Mouse (Mus musculus): ENCODE results near the gene Adamts20. TPM values are rescaled to one million over a fixed set of nuclear protein-coding genes. Genes with fewer than 3 reads are reported as not detected.

Adamts20 gene
- polyA plus RNA-seq, 1 experiment from 2014 or later, result 3.5 TPM

DNA sequence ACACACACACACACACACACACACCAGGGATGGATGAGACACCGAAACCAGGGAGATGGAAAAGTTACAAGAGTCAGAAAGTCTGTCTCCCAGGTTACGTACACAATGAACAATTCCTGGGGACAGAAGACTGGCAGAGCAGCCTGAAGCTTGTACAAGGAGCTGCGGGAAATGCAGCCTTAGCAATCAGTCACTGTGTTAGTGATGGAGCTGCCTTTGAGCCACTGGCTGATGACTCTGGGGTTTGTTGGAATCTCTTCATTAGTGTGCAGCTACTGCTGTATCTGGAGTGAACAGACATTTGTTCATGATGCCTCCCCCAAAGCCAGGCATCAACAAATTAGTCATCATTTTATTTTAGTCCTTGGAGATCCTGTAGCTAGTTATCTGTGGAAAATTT lies 162.1 kb downstream of the Adamts20 start:
- H3K4me3 ChIP-seq, result no peak overlapping the region
- H3K36me3 ChIP-seq, result no peaks in the 10 kb centered on the region
- DNase-seq (ENCODE audit: low spot score), result no peak
- H3K27ac ChIP-seq (replicated peaks), result no peak overlapping the region
- no peaks in the 10 kb centered on the region for H3K4me1 ChIP-seq
- 71% methylated on average over 3 of the region's 3 CpGs for WGBS
- no peaks in the 10 kb centered on the region for H3K27me3 ChIP-seq (ENCODE audit: low read depth, poor library complexity, severe bottlenecking)
- no peaks in the 10 kb centered on the region for H3K9me3 ChIP-seq (replicated peaks)

DNA sequence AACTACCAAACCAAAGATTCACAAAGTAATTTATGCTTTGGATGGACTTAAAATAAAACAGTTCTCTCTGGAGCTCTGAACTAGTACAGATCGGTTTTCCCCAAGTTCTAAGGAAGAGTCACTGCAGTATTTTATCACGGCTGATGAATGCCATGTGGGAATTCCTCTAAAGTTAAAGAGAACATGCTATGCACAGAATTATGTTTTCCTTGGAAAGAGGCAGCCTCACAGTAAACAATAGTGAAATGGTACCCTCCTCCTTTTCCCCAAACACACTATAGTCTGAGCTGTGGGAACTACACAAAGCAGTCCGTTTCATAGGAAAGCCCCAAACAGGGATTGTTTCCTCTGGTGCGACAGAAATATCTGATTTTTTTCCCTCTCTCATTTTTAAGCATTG lies 171.1 kb downstream of the Adamts20 start:
- Histone ChIP-seq H3K27ac (replicated peaks) (no peak overlapping the region), H3K9me3 (replicated peaks) (no peaks in the 10 kb centered on the region), H3K36me3 (no peaks in the 10 kb centered on the region), H3K4me1 (no peaks in the 10 kb centered on the region), H3K4me3 (no peak overlapping the region), H3K27me3 (ENCODE audit: low read depth, poor library complexity, severe bottlenecking) (no peaks in the 10 kb centered on the region)
- 84% methylated on average over 4 of the region's 4 CpGs for WGBS
- DNase-seq (ENCODE audit: low spot score), result no peak

DNA sequence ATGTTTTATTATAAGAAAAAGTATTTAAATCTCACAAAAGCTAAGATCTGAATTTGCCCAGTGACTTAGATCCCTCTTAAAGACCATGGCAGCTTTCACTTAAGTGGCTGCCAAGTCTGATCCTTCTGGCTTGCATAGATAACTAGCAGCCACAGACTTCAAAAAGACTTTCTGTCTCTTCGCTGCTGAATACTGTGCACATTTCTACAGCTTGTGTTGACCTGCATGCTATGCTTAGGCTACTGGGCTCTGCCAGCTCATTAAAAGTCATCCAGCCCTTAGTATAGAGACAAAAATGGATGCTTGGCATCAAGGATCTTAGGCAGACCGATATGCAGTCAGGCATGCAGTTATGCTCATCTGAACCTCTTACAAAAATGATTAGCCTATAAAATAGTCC lies 177.2 kb downstream of the Adamts20 start:
- H3K27ac ChIP-seq (replicated peaks), result no peak overlapping the region
- no peaks in the 10 kb centered on the region for H3K36me3 ChIP-seq
- H3K9me3 ChIP-seq (replicated peaks), result no peaks in the 10 kb centered on the region
- no peaks in the 10 kb centered on the region for H3K27me3 ChIP-seq (ENCODE audit: low read depth, poor library complexity, severe bottlenecking)
- WGBS, result 96% methylated on average over 2 of the region's 2 CpGs
- H3K4me1 ChIP-seq, result no peaks in the 10 kb centered on the region
- DNase-seq (ENCODE audit: low spot score), result no peak
- H3K4me3 ChIP-seq, result no peak overlapping the region

DNA sequence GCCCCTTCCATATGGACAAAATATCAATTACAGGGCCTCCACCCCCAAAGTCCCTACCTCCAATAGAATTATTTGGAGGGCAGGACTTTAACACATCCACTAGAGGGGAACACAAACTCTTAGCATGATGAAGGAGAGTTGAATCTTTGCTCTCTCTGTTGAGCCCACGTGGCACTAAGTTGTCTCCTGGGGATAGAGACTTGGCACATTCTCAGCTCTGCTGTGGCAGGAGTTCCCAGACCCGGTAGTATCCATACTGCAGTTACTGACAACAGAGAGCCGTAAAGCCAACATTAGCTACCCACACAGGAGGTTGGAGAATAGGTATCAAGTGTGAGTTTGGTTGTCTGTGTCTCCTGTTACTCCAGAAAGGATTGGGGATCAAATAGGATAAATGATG lies 177.7 kb downstream of the Adamts20 start:
- no peak overlapping the region for H3K4me3 ChIP-seq
- 78% methylated on average over 3 of the region's 3 CpGs for WGBS
- no peak for DNase-seq (ENCODE audit: low spot score)

DNA sequence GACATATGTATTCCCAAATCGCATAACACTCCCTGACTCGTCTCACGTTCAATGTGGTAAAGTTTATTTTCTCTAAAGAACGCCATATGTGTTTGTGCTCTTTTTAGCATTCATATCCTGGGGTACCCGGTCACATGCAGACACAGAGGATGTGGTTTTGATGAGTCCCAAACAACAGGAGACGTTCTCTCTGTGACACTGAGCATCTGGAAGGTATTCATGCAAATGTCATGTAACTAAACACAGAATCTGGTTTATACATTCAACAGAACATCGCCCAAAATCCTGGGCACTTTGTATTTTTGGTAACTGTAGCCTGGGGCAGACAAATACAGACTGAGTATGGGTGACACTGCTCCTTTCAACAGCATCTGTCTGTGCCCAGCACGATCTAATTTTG lies 188.8 kb downstream of the Adamts20 start:
- no peaks in the 10 kb centered on the region for H3K36me3 ChIP-seq
- no peak overlapping the region for H3K4me3 ChIP-seq
- DNase-seq (ENCODE audit: low spot score), result no peak
- 87% methylated on average over 8 of the region's 8 CpGs for WGBS
- H3K27me3 ChIP-seq (ENCODE audit: low read depth, poor library complexity, severe bottlenecking), result no peaks in the 10 kb centered on the region
- H3K27ac ChIP-seq (replicated peaks), result no peak overlapping the region
- H3K4me1 ChIP-seq, result no peaks in the 10 kb centered on the region
- H3K9me3 ChIP-seq (replicated peaks), result no peaks in the 10 kb centered on the region

More for the DNA sequence above, 177.7 kb downstream of the Adamts20 start:
- H3K27ac ChIP-seq (replicated peaks), result no peak overlapping the region
- H3K36me3 ChIP-seq, result no peaks in the 10 kb centered on the region
- no peaks in the 10 kb centered on the region for H3K9me3 ChIP-seq (replicated peaks)
- no peaks in the 10 kb centered on the region for H3K4me1 ChIP-seq
- H3K27me3 ChIP-seq (ENCODE audit: low read depth, poor library complexity, severe bottlenecking), result no peaks in the 10 kb centered on the region

DNA sequence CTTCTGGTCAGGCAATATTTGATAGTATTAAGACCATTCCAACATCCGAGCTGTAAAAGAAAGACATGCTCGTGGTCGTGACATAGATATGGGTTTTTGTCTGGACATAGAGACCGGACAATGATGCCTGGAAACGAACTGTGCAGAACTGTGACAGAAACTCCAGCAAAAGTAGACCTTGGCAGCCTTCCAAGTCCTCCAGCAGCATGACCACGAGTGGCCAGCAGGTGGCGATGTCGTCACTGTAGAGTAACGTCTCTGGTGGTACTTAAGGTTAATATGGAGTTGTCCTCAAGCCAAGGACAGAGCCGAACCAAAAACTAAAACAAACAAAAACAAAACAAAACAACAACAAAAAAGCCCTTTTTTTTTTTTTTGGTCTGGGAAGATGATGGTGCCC lies 199.6 kb downstream of the Adamts20 start:
- peak; percentile 74 for DNase-seq (ENCODE audit: low spot score)
- 51% methylated on average over 10 of the region's 10 CpGs for WGBS
- Histone ChIP-seq H3K36me3 (no peaks in the 10 kb centered on the region), H3K4me3 (no peak overlapping the region), H3K4me1 (no peaks in the 10 kb centered on the region), H3K27ac (replicated peaks) (no peak overlapping the region), H3K27me3 (ENCODE audit: low read depth, poor library complexity, severe bottlenecking) (no peaks in the 10 kb centered on the region), H3K9me3 (replicated peaks) (no peaks in the 10 kb centered on the region)

DNA sequence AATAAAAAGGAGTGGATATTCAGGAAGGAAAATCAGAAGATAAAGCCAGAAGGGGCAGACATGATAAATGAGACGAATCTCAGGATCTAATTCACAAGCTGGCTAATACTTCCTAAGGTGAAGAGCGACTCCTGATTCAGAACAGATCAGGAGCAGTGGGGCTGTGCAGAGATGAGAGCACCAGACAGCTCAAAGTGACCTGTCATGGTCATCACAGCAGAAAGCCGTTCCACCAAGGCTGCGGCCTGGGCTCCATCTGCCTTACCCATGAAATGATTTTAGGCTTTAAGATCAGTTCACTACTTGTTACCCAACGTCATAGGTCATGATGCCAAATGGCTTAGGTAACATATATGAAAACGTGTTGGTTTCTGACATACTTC lies 200.7 kb downstream of the Adamts20 start:
- Histone ChIP-seq H3K27ac (replicated peaks) (no peak overlapping the region), H3K27me3 (ENCODE audit: low read depth, poor library complexity, severe bottlenecking) (no peaks in the 10 kb centered on the region), H3K9me3 (replicated peaks) (no peaks in the 10 kb centered on the region), H3K4me3 (no peak overlapping the region), H3K36me3 (no peaks in the 10 kb centered on the region), H3K4me1 (no peaks in the 10 kb centered on the region)
- 87% methylated on average over 6 of the region's 6 CpGs for WGBS
- no peak for DNase-seq (ENCODE audit: low spot score)

DNA sequence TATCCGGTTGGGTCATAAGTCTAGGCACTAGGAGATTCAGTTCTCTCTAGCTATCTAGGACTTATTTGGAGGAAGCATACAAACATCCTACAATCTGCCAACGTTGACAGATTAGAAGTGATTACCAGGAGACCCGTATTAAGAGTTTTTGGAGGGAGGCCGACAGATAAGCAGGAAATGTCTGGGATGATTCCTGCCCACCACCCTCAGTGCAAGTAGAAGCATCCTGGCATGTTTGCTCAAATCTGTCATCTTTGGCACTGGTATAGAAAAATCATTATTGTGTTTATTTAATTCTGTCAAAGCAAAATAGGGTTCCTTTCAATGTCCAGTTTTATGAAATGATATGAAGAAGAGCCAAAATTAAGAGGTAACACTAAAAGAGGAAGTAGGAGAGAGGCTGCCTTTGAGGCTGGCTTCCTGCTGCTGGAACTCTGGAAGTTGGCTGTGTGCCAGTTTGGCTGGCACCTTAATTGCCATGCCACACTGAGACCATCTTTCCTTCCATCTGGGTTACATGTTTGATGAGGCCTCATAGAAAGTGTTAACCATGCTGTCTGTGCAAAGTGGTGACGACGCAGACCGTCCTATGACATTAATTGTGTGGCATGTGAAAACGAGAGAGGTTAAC lies 201.2 kb downstream of the Adamts20 start:
- Histone ChIP-seq H3K27me3 (ENCODE audit: low read depth, poor library complexity, severe bottlenecking) (no peaks in the 10 kb centered on the region), H3K27ac (replicated peaks) (no peak overlapping the region), H3K4me3 (no peak overlapping the region), H3K9me3 (replicated peaks) (no peaks in the 10 kb centered on the region), H3K4me1 (no peaks in the 10 kb centered on the region), H3K36me3 (no peaks in the 10 kb centered on the region)
- DNase-seq (ENCODE audit: low spot score), result no peak
- 89% methylated on average over 8 of the region's 8 CpGs for WGBS

DNA sequence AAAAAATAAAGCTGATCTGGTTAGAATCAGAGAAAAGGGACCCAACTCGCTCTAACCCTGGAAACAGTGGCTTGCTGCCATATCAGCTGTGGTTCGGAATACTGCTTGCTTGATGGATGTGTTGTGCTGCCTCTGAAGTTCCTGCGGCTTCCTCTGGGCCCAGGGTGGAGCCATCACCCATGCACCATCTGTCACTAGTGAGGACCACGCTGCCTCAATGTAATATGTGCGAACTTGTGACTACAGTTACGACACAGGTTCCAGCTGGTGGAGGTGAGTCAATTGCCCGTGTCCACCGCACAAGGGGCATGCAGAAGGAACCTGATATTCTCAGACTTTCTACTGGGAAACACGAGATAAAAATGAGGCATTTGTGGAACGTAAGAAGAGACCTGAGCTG lies 202.0 kb downstream of the Adamts20 start:
- H3K4me1 ChIP-seq, result no peaks in the 10 kb centered on the region
- no peaks in the 10 kb centered on the region for H3K36me3 ChIP-seq
- H3K4me3 ChIP-seq, result no peak overlapping the region
- no peak for DNase-seq (ENCODE audit: low spot score)
- 84% methylated on average over 10 of the region's 10 CpGs for WGBS
- no peak overlapping the region for H3K27ac ChIP-seq (replicated peaks)
- no peaks in the 10 kb centered on the region for H3K9me3 ChIP-seq (replicated peaks)
- no peaks in the 10 kb centered on the region for H3K27me3 ChIP-seq (ENCODE audit: low read depth, poor library complexity, severe bottlenecking)

DNA sequence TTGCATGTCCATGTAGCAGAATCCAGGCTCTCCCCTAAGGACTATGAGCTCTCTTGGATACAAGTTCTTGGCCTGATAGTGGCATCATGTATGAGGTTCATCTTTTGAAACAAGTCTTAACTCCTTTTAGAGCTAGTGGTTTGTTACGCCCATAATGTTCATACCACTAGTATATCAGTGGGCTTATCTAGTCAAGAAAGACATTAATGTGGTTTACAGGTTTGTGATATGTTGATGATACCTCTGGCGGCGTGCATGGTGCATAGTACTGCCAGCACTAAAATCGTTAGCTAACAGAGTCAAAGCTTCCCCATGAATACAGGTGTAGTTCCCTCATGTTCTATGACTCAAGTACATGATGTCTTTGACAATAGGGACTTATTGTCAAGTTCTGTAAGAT lies 205.7 kb downstream of the Adamts20 start:
- H3K36me3 ChIP-seq, result no peaks in the 10 kb centered on the region
- no peak overlapping the region for H3K27ac ChIP-seq (replicated peaks)
- 93% methylated on average over 4 of the region's 4 CpGs for WGBS

DNA sequence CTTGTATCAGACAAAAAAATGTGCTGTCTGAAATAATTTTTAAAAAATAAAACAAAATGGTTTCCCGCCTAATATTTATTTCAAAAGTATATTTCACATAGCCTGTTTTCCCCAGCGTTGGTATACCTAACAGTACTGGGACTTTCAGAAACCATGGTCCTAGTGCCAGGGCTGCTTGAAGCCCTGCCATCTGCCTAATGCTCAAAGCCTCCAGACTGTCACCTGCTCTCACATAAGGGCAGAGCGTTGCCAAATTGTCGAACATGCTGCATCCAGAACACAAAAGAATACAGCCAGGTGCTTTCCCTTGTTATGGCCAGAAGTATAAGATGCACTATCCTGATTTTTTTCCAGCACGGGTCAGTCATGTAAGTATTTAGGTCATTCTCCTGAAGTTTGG lies 209.7 kb downstream of the Adamts20 start:
- no peaks in the 10 kb centered on the region for H3K36me3 ChIP-seq
- no peak overlapping the region for H3K4me3 ChIP-seq
- H3K27ac ChIP-seq (replicated peaks), result no peak overlapping the region
- no peak for DNase-seq (ENCODE audit: low spot score)
- WGBS, result 92% methylated on average over 5 of the region's 5 CpGs
- no peaks in the 10 kb centered on the region for H3K4me1 ChIP-seq
- H3K9me3 ChIP-seq (replicated peaks), result no peaks in the 10 kb centered on the region
- no peaks in the 10 kb centered on the region for H3K27me3 ChIP-seq (ENCODE audit: low read depth, poor library complexity, severe bottlenecking)

More for the DNA sequence above, 205.7 kb downstream of the Adamts20 start:
- Histone ChIP-seq H3K27me3 (ENCODE audit: low read depth, poor library complexity, severe bottlenecking) (no peaks in the 10 kb centered on the region), H3K4me3 (no peak overlapping the region), H3K4me1 (no peaks in the 10 kb centered on the region), H3K9me3 (replicated peaks) (no peaks in the 10 kb centered on the region)
- DNase-seq (ENCODE audit: low spot score), result no peak

DNA sequence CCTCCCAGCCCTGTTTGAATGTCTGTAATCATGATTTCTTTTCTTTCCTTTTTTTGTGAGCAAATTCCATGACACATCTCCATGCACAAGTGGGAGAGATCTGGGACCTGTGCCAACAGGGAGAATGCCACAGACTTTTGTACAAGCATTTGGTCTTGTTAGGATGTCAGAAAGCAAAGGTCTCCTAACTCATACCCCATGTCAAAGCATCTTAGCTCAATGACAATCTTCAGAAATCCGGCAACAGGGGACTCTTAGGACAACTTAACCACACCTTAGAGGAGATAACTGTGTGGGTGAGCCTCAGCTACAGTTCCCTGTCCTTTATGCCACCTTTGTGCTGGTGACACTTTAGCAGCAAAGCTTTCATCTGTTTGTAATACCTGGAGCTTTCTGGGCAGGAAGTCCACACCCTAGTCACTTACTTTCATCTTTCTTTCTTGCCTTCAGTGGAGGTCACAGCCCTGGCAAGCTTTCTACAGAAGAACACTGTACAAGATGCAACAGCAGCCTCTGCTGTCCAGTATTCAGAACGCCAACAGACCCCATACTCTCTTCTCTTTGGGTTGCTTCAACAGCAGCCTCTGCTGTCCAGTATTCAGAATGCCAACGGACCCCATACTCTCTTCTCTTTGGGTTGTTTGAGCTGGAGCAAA lies 210.2 kb downstream of the Adamts20 start:
- Histone ChIP-seq H3K4me3 (no peak overlapping the region), H3K27me3 (ENCODE audit: low read depth, poor library complexity, severe bottlenecking) (no peaks in the 10 kb centered on the region), H3K9me3 (replicated peaks) (no peaks in the 10 kb centered on the region), H3K36me3 (no peaks in the 10 kb centered on the region), H3K4me1 (0 out of 2 replicates have a peak, but pooled peaks cover under 1% of the 10 kb centered on the region), H3K27ac (replicated peaks) (no peak overlapping the region)
- no peak for DNase-seq (ENCODE audit: low spot score)
- 81% methylated on average over 3 of the region's 3 CpGs for WGBS

DNA sequence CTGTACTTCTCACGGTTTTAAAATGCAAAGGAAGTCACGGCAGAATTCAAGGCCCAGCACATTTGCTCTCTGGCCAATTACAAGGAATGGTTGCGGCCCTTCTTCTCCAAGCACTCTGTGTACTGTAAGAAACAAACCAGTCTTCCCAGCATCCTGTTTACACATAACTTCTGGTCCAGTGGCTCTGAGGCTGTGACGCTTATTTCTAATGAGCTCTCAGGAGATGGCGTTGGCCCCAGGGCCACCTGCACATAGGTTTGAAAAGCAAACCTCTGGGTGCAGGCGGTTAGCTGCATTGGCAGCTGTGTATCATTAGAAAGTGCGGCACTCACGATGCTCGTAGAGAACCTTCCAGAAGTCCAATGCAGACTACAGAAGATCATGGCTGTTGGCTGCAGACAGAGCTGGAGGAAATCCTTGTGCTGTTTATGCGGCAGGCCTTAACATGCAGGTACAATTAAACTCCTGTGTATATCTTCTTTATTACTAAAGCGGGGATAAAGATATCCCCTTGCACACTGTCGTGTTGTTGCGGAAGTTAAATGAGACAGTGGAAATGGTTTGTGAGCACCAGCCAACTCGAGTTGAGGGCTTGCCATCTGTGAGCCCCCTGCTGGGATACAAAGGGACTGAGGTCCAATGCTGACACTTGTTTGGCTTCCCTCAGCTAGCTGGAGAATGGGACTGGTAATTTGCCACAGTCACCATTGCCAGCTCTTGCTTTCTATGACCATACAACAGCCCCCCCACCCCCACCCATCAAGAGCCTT lies 210.9 kb downstream of the Adamts20 start:
- Histone ChIP-seq H3K27me3 (ENCODE audit: low read depth, poor library complexity, severe bottlenecking) (no peaks in the 10 kb centered on the region), H3K36me3 (no peaks in the 10 kb centered on the region), H3K9me3 (replicated peaks) (no peaks in the 10 kb centered on the region), H3K4me3 (no peak overlapping the region), H3K4me1 (peaks cover 4% of the 10 kb centered on the region; the same call in 1 of the 2 replicates), H3K27ac (replicated peaks) (no peak overlapping the region)
- DNase-seq (ENCODE audit: low spot score), result no peak
- WGBS, result 86% methylated on average over 14 of the region's 14 CpGs

Measured in midbrain, embryonic 10.5 days (tissue).